Mouse (Mus musculus): ENCODE data around the gene Syt6.
"Not testable (repeated sequence)": the region's sequence is repeated elsewhere in the genome, so short reads cannot be mapped to it uniquely, and the experiment has no call there.

Gene Syt6

DNA sequence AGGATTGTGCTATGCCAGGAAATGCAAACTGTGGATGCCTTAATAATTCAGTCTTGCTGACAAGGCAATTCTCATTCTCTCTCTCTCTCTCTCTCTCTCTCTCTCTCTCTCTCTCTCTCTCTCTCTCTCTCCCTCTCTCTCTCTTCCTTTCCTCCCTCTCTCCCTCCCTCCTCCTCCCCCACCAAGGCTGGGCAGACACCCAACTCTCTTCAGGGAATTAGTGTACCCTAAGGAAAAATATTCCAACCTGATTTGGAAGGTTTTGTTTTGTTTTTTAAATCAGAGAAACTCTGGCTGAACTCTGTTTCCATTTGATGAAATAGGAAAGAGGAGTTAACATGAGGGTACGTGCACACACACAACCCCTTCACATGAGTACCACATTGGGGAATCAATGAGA, 26.5 kb downstream of the Syt6 start:
- no peak for DNase-seq

DNA sequence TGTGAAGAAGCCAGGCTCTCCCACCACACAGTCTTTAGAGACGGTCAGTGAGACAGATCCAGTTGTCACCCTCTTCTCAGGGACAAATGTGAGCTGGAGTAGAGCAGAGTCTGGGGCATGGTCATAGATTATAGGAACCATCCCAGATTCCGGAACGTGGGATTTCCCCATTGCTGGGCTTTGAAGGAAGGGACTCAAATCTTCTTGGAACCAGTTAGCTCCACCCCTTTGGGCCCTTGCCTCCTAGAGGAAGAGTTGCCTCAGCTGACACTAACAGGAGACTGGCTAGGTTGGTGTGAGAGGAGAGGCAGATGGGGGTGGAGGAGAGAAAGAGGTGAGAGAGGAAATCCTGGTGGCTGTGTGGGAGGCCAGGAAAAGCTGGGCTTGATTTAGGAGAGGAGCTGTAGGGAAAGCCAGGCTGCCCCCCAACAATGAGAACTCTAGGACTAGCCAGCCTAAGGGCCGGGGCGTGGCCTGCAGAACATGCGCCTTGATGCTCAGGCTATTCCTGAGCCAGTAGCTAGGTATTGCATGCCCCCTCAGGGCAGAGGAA, 31.1 kb downstream of the Syt6 start:
- DNase-seq: no peak

DNA sequence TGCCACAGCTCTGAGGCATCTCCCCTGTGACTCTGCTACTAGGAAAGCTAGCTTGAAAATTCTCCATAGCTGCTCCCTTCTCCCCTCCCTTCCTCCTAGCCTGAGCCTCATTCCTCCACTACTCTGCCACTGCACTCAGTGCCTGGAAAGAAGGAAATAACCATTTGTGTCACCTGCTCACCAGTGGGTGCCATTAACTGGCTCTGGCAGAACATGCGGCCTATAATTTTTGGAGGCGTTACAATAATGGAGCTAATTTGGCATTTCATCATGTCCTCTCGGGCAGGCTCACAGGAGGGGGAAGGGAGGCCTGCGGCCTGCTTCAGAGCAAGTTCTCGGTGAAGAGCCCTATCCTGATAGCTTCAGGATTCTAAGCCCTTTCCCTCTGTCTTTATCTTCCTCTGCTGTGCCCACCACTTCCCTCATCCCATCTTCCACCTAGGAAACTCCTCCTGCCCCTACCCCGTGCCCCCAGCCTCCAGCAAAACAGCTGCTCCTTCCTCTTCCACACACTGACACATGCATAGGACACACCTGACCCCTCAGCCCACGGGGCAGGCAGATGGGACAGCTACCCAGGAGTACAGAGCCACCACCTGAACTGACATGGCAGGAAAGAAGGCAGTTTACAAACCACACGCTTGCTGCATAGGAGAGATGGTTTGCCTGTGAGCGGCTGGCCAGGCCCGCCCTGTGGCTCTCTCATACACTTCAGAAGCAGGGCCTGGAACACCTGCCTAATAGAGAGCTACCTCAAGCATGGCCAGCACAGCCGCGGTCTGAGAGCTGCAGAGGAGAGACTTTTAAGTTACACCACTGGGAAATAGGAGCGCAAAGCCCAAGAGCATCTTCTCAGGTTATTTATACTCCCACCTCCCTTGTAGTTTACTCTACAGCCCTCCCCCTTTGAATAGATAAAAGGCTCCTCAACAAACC, 31.9 kb downstream of the Syt6 start:
- no peak for DNase-seq

DNA sequence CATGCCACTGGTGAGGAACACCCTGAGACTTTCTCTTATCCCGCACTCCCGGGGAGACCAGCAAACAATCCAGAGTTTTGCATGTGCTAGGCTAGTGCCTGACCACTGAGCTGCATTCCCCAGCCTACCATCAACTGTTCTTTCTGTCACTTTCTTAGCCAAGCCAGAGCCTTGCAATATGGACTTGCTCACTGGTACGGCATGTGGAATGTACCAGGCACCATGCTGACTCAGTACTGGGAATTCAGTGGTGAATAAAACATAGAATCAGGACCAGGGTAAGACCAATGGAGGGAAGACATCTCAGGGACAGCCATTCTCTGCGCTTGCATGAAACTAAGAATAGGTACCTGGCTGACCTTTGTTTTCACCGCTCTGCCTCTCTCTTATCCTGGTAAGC, 35.2 kb downstream of the Syt6 start:
- no peak for DNase-seq

DNA sequence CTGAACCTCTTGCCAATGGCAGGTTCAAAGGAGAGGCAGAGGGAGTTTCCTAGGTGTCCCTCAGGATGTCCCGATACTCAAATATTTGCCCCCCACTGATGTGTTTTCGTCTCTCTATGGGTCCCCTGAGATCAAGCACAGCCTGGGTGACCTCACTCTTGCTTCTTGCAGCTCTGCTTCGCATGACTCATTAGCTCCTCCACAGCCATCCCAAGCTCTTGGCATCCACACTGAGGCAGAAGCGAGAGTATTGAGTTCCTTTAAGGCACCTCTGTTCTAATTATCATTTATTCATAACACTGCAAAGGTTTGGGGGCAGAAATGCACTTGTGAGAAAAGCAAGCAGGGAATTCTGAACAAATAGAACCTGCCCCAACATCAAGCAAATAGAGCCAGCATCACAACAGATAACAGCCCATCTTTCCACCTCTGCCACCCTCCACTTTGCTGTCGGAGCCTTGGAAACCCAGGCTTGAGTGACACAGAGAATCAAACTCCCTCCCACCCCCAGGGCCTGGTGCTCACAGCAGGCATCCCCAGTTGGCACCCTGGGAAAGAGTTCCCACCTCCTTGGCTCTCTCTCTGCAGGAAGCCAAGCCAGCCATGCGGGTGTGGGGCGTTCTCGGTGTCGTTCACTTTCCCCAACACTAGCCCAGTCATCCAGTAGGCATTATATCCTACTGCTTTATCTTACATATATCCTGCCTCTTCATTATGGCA, 37.8 kb downstream of the Syt6 start:
- no peak for DNase-seq

DNA sequence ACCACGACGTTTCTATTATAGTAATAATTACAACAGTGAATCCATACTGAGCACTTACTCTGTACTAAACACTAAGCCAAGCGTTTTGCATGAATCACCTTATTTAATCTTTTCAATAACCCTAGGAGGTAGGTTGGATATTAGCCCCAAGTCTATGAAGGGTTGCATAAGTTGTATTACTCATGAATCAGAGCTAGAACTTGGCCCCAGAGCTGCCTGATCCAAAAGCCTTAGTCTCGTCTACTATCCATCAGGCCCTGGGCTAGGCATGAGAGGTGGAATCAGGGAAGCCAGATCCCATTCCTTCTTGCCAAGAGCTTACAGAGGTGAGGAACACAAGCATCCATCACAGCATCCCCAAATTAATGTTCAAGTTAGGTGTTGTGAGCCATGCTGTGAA, 40.6 kb downstream of the Syt6 start:
- no peak for DNase-seq

DNA sequence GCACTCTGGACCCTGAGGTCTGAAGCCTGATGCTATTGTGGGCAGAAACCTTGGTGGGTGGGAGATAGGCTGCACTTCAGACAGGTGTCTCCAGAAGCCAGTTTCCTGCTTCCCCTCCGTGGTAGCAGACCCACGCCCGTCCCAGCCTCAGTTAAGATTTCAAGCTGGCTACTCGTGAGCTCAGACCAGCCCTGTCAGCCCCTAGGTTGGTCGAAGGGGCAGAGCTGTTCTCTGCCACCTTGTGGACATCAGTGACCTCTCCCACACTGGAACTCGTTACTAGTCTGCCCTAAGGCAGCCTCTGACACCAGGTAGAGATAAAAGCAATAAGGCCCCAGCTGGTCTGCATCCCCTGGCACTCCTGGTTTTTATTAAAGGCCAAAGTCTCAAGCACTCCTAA, 42.0 kb downstream of the Syt6 start:
- DNase-seq: peak; percentile 32

DNA sequence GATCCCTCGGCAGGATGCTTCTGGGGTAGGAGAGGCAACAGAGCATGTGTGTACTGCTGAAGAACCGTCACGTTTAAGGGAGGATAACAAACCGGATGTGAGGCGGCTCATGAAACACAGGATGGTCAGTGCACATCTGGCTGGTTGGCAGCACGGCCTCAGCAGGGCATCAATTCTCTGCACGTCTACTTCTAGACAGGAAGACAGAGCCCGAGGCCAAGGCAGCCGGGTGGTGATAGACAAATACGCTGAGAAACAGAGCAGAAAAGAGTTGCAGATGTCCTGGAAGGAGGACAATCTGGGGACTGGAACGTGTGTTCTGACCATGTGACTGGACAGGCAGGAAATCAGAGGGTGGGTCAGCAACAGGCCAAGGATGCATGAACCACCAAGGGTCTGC, 45.1 kb downstream of the Syt6 start:
- DNase-seq: no peak

DNA sequence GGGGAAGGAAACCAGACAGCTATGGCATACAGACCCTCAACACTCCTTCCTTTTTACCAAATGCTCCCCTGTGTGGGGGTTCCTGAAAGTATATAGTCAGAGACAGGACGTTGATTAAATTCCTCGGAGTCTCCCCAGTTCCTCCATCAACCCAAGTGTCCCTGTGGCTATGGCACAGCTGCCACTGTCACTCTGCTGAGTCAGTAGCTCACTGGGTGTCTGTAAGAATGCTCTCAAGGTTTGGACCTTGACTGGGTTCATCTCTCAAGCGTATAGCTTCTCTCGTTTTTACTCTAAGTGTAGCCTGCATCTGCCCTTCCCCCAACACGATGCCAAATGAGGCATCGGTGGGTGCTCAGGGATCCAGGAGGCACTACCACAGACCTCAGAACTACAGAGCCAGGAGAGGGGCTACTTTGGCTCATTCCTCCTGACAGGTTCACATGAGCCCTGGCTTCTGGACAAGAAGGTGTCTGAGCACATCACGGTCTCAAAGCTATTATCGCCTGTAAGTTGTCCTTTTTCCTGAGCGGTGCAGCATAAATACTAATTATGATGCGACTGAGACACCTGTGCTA, 49.0 kb downstream of the Syt6 start:
- DNase-seq: no peak

DNA sequence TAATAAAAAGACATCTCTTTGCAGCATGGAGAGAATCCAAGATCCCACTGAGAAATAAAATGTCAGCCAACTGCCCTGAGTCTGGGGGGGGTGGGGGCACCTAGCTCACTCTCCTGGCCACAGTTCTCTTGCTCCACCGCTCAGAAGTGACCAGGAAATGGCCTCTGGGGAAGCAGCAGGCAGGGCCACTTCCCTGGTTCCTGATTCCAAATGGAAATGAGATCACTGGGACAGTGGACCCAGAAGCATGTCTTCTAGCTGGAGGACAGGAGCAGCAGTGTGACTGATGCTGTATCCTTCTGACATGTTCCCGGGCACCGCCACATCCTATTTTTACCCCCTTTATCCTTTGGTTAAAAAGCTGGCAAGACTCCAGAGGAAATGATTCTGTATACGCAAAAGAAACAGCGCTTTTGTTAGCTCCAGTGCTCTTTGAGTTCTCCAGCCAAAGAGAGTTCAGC, 49.6 kb downstream of the Syt6 start:
- no peak for DNase-seq

DNA sequence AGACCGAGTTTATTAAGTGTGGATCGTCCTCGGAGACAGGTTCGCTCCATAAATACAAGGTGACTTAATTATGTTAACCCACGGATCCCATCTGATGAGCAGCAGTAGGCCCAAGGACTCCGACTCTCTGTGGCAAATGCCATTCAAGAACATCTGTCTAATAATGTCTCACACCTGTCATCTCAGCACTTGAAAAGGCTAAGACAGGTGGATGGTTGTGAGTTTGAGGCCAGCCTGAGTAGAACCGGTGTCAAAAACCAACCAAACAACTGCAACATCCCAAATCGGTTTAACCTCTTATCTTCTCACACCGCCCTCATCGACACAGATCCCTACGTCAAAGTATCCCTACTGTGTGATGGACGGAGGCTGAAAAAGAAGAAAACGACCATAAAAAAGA, 50.1 kb downstream of the Syt6 start:
- DNase-seq: no peak

DNA sequence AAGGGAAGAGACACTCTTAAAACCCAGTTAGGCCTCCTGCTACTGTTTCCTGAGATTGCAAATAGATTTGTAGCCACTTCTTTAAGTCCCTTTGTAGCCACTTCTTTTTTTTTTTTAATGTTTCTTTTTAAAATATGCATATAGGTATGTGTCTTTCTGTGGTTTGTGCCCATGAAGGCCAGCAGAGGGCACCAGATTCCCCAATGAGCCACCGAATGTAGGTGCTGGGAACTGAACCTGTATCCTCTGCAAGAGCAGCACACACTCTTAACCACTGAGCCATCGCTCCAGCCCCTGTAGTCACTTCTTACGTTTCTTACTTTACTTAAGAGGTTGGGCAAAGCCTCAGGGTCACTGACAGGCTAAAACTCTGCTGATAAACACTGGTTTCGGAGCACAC, 51.5 kb downstream of the Syt6 start:
- no peak for DNase-seq

DNA sequence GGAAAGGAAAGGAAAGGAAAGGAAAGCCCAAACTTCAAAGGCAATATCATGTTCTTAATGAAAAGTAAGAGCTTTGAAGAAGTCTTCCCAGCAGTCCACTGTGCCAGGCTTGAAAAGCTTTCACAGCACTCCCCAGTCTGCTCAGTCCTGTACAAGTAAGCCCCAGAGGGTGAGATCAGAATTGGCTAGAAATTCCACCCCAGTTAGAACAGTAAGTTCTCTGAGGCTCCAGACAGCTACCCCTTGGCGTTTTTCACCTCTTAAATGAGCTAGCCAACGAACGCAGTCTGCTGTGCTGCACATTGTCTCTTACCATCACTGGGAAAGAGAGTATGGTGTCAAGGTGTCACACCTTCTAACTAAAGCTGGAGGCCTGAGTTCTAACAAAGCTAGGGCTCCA, 52.6 kb downstream of the Syt6 start:
- no peak for DNase-seq

DNA sequence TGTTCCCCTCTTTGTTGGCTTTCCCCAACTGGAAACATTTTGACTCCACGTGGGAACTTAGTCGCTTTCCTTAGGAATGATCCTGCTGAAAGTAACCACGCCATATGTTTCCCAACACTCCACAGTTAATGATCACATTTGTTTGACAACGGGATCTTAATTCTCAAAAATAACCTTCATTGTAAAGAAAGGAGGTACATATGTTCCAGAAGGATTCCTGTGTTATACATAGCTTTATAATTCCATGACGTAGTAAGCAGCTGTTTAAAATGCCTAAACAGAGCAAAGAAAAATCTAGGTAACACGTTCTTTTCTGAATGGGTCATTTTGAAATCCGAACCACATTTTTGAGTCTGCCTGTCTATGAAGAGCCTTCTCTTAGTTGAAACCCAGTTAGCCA, 58.1 kb downstream of the Syt6 start:
- no peak for DNase-seq

DNA sequence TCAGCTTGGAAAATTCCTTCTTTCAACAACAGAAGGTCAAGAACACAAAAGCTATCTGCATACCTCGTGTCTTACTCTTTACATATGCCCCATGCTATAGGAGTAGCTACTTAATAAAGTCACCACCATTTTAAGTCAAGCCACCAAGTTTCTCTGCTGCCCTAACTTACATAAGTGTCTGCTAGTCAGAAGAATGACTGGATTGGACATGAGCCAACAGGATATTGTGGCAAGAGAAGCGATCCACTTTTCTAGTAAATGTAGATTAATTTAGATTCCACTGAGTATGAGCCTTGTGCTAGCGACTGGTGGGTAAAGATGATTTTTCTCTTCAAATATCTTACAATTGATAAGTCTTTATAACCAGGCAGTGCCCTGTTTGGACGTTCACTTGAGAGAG, 58.8 kb downstream of the Syt6 start:
- no peak for DNase-seq

DNA sequence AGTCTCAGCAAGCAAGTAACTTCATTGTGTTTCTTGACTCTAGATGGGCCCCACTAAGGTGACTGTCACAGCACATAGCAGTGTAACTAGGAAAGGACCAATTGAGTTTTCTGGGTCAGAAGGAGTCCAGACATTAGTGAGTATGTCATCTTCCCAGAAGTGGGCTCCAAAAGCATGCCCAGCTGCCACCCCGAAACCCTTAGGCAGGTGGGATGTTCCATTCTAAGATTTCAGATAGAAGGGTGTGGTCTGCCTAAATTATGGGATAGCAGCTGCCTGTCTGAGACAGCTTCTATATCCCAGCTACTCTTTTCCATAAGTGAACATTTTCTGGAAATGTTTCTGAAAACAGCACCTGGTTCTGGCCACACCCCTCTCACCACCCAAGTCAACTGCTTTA, 59.2 kb downstream of the Syt6 start:
- DNase-seq: no peak

DNA sequence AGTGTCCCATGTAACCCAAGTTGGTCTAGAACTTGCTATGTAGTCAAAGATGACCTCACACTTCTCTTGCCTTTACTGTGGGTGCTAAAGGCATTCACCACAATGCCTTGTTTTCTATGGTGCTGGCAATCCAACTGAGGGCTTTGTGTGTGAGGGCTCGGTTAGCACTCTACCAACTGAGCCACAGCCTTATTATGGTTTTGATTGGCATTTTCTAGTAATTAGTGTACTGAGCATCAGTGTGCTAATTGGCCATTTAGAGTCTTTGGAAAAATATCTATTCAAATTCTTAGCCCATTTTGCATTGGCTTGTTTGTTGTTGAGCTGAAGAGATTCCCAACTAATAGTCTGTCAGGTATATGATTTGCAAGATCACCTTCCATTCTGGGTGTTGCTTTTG, 62.6 kb downstream of the Syt6 start:
- no peak for DNase-seq

DNA sequence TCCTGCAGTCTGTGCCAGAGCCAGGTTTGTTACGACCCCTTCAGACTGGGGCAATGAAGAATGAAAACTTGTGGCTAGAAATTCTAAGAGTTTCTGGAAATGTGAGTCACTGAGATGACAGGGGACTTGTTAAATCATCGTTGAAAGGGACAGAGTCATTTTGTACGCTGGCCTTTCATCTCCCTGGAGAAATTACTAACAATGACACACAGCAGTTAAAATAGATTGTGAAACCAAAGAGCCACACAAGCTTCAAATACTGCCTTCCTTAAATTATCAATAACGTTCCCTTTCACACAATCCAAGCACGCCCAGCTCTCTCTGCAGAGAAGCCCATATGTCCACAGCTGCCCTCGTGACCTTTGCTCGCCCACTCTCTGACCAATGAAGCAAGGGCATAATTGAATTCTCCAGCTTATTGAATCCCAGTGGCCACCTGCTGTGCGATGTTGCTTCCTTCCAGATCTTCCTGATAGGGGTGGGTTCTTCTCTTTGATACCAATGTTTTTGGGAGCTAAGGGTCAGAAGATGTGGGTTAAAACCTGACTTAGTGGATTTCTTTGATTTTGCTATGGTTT, 65.3 kb downstream of the Syt6 start:
- peak; percentile 58 for DNase-seq

DNA sequence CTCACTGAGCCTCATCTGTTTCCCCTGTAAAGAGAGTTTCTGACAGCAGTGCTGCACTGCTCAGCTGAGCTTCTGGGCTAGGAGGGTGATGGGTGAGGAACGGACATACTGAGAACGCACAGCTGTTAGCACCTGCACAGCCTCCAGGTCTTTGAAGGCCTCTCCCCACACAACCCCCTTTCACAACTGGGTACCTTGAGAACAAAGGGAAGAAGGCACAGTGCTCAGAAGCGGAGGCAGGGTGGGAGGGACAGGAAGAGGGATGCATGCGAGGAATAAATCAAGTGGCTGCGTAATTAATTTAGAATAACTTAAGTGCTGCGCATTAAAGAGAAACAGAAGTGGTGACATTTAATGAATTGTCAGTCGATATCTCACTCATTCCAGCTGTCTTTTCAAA, 66.3 kb downstream of the Syt6 start:
- no peak for DNase-seq

DNA sequence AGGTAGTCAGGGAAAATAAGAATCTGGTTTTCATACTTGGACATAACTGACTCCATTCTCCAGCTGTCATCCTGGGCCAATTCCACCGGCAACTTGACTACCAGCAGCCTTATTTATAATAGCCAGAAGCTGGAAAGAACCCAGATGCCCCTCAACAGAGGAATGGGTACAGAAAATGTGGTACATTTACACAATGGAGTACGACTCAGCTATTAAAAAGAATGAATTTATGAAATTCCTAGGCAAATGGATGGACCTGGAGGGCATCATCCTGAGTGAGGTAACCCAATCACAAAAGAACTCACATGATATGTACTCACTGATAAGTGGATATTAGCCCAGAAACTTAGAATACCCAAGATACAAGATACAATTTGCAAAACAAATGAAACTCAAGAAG, 70.9 kb downstream of the Syt6 start, which contains the start of gene Atg4a-ps:
TSS of gene Atg4a-ps (minus strand) at position 101 of the 400 bp plus-strand sequence.
- DNase-seq: not testable (repeated sequence)

DNA sequence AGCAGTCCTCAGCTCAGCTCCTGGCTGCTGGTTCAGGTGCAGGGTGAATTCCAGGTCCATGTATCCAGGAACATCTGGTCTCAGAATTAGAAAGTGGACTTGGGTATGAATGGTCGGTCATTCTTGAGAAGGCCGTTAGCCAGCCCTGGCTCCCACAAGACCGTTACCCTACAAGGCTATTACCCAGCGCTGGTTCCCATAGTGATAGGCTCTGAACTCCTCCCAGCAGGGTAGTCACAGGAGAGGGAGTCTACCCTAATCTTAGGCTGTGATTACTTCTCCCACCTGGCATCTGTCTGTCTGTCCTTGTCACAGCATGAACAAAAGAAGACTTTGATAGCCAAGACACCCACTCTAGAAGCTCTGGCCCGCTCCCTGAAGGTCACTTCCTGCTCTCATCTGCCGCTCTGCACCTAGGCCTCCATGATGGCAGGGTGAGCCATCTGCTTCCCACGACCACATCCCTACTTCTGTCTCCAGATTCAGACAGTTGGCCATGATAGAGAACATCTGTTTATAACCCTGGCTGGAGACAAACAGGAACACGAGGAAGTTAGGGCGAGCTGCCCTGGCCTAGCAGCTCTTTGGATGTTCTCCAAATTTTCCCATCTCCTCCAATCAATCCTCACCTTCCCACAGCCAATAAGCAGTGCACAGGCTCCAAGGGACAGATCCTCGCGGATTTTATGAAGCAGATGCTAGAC, 72.3 kb downstream of the Syt6 start:
- no peak for DNase-seq

DNA sequence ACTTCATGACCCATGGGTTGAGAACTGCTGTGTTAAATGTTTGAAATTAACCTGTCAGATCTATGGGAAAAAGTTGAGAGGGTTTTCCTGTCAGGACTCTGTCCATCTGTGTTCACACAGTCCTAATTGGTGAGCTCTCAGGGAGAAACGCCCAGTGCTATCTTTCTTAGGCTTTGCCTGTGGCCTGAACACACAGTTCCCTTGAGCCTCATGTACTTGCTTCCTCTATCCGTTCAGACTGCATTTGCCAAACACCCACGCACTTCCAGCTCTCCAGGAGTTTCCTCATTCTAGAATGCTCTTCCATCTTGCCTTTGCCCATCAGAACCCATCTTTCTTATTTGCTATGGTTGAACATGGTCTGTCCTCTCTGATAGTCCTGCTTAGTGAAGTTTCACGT, 73.5 kb downstream of the Syt6 start:
- no peak for DNase-seq

DNA sequence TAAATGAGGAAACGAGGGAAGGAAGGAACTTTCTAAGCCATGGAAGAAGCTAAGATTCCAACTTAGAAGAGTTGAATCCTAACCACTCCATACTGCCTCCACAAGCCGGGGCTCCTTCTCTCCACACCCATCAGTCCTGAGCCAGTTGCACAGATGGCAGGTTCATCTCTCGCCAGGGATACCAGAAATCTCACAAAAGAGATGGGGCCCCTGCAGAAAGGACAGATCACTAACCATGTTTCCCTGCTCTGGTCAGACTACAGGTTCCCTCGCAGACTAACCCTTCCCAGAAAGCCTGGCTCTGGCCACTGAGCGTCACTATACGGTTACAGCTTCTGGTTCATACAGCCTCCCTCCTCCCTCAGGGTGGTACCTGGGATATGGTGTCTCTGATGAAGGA, 74.7 kb downstream of the Syt6 start:
- DNase-seq: no peak

All from embryo, embryonic 11 days (tissue).